ENCODE assay signal across 8 mouse cellular contexts in the genomic region with DNA sequence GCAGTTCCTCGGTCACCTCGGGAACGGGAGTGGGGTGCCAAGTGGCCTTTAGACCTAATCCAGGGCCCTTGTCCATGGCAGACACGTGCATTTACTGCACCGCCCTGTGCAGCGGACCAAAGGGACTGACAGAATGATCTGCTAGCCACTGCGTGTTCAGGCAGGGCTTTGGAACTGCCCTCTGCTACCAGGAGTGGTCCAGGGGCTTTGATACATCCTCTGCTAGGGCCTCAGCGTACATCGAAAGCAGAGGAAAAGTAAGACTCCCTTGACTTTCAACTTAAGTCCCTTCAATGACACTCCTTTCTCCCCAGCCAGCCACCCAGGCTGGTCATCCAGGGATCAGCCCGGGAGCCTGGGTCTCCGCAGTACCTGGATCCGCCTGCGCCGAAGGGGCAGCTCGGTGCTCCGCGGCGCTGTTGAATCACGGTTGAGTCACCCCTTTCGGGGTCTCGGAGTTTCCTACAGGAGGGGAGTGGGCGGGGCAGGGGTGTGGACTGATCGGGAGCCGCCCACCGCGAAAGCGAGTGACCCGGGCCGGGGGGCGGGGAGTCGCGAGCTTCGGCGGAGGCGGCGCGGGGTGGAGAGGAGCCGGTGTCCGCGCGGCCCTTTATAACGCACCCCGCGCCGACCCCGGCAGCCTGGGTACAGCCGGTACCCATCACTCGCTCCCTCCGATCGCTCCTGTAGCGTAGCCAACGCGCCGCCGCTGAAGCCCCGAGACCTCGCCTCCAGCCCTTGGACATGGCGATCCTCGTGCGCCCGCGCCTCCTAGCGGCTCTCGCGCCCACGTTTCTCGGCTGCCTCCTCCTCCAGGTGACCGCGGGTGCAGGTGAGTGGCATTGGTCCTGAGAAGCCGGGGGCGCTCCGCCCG. TPM values are rescaled to one million over a fixed set of nuclear protein-coding genes. Genes with fewer than 3 reads are reported as not detected.
DNase-seq lines count a peak whose midpoint lies in the region; ATAC-seq and TF ChIP-seq lines count a peak whose summit lies in the region.

TSS of gene F3 (plus strand) at position 567 of the 874 bp plus-strand sequence.

- H3K27ac ChIP-seq in cortical plate, adult 2 months (ENCODE audit: insufficient read depth, low read length), result peak within 1 kb of the TSS; percentile 85
- peak within 1 kb of the TSS; percentile 54 for H3K27ac ChIP-seq in intestine, embryonic 15.5 days

- peak within 1 kb of the TSS; percentile 89 for H3K4me2 ChIP-seq in intestine, embryonic 15.5 days (replicated peaks)

- H3K27me3 ChIP-seq in intestine, embryonic 15.5 days (replicated peaks), result 0 out of 2 replicates have a peak, but pooled peaks cover 1% of the 10 kb centered on the region

- TF ChIP-seq POLR2A in cortical plate, adult 2 months (IDR thresholded peaks at IDR 0.05; ENCODE audit: extremely low read depth, insufficient read depth, low read length), result 0 out of 2 replicates have a peak, but pooled peaks have one; percentile 31

- ATAC-seq in intestine, embryonic 15.5 days, result peak; percentile 88

- no peaks in the 10 kb centered on the region for H3K36me3 ChIP-seq in intestine, embryonic 15.5 days

- H3K4me1 ChIP-seq in cortical plate, adult 2 months (ENCODE audit: control insufficient read depth, insufficient read depth, low read length), result 0 out of 2 replicates have a peak, but pooled peaks cover 1% of the 10 kb centered on the region
- H3K4me1 ChIP-seq in intestine, embryonic 15.5 days (replicated peaks), result peaks cover 16% of the 10 kb centered on the region

- H3K4me3 ChIP-seq in cortical plate, adult 2 months (ENCODE audit: insufficient read depth, low read length), result peak within 1 kb of the TSS; percentile 72
- peak within 1 kb of the TSS; percentile 53 for H3K4me3 ChIP-seq in intestine, embryonic 15.5 days (replicated peaks)

- H3K9me3 ChIP-seq in intestine, embryonic 15.5 days, result no peaks in the 10 kb centered on the region

- intact Hi-C loops in gastrocnemius, postnatal 36 days (cut with DNase I), result no loop called here
- intact Hi-C loops in left cerebral cortex, postnatal 36 days (cut with DNase I), result loop anchor here (2.0 kb wide), 1 partner anchor 86 kb away; no protein-coding TSS in a partner anchor

- under 1% methylated on average over 72 of the region's 73 CpGs for WGBS in intestine, embryonic 15.5 days

- DNase-seq in adipocyte (ENCODE audit: low spot score), result peak; percentile 82
- DNase-seq in gastrocnemius, postnatal 36 days, result peak; percentile 71 to 72
- peak; percentile 70 to 81 for DNase-seq in left cerebral cortex, postnatal 36 days (ENCODE audit: low spot score in 2 of 2)
- DNase-seq in mesoderm, embryonic 11.5 days (ENCODE audit: low read depth, low spot score), result peak; percentile 84
- DNase-seq in right cerebral cortex, postnatal 4 days, result peak; percentile 76
- DNase-seq in c-Kit-positive CD71-positive TER-119-positive erythroid progenitor cells, embryonic 14.5 days (ENCODE audit: low spot score), result no peak

- TF ChIP-seq CTCF in cortical plate, adult 2 months (IDR thresholded peaks at IDR 0.05; ENCODE audit: extremely low read depth, insufficient read depth, low read length), result 0 out of 2 replicates have a peak, but pooled peaks have one; percentile 14

- H3K9ac ChIP-seq in intestine, embryonic 15.5 days, result peak within 1 kb of the TSS; percentile 64

RNA-seq across cellular contexts. Expression of gene F3, which starts in this region (rescaled TPM):
- 76.7 and 88.6 TPM in 2 replicates for polyA plus RNA-seq in cortical plate, adult 2 months (2012; rRNA removed)
- 1 to 10 TPM; 4.7 to 5.0 TPM for total RNA-seq in gastrocnemius, postnatal 36 days (2021)
- polyA plus RNA-seq in intestine, embryonic 15.5 days (2015; fragmentation: Nextera tagmentation; extraction: Ambion mirVana), result 23.3 and 27.5 TPM in 2 replicates
- total RNA-seq in left cerebral cortex, postnatal 36 days (2021), result 10 to 100 TPM; 46.1 to 50.9 TPM

Comparison
In these comparisons a context has a peak if more than half of its experiments do, and no peak if none do; other contexts are left out.
1. RNA of gene F3 (total RNA-seq): 46.1 to 50.9 TPM in left cerebral cortex, postnatal 36 days; 4.7 to 5.0 TPM in gastrocnemius, postnatal 36 days; every median in the first group is over 4 times any median in the second.